Mouse (Mus musculus) ES-E14 (cell line): ENCODE measurements around the gene Hagh. TPM values are rescaled to one million over a fixed set of nuclear protein-coding genes. Genes with fewer than 3 reads are reported as not detected.

Experiments
- DNase-seq: peaks from one replicate; pipeline ENCODE4 v3.0.0-alpha.2; 2013; ENCODE audit warnings: low read depth, low spot score
- H3K27ac ChIP-seq: 2 replicates; pipeline ENCODE4 v1.5.1; 2012; ENCODE audit warnings: low read depth, mild to moderate bottlenecking, low read length, moderate library complexity, mixed read lengths; ENCODE audit not compliant: poor library complexity, insufficient read depth, severe bottlenecking
- H3K36me3 ChIP-seq: 2 replicates; pipeline ENCODE4 v1.6.1; 2012; ENCODE audit warnings: mild to moderate bottlenecking, low read length, moderate library complexity, mixed read lengths; ENCODE audit not compliant: control insufficient read depth, poor library complexity, insufficient read depth, severe bottlenecking
- H3K4me1 ChIP-seq, 2 experiments: fragments of 150-350 bp in 1 of 2; sonication (generic) in 1 of 2; 2 replicates each; pipeline ENCODE4 v1.6.1; 2012; ENCODE audit warnings: low read length in 2 of 2, mild to moderate bottlenecking in 1 of 2, mixed read lengths in 1 of 2; ENCODE audit not compliant: control insufficient read depth in 2 of 2, insufficient read depth in 2 of 2, poor library complexity in 1 of 2
- H3K4me3 ChIP-seq, 2 experiments: fragments of 150-350 bp in 1 of 2; sonication (generic) in 1 of 2; 2 replicates each; pipeline ENCODE4 v1.5.1; 2012; ENCODE audit warnings: low read length in 2 of 2, low read depth in 1 of 2, mild to moderate bottlenecking in 1 of 2, mixed read lengths in 1 of 2; ENCODE audit not compliant: insufficient read depth in 1 of 2, poor library complexity in 1 of 2, severe bottlenecking in 1 of 2
- H3K9ac ChIP-seq: 2 replicates; pipeline ENCODE4 v1.6.1; 2012; ENCODE audit warnings: low read depth, mild to moderate bottlenecking, low read length, mixed read lengths; ENCODE audit not compliant: poor library complexity, insufficient read depth, severe bottlenecking
- H3K9me3 ChIP-seq: fragments of 150-350 bp; sonication (generic); 2 replicates; pipeline ENCODE4 v1.6.1; 2012; ENCODE audit warnings: low read depth, mild to moderate bottlenecking, low read length; ENCODE audit not compliant: control insufficient read depth, insufficient read depth
- CHD2 ChIP-seq: IDR thresholded peaks from 2 replicates; pipeline ENCODE4 v1.6.1; 2014; ENCODE audit warnings: mild to moderate bottlenecking, low read depth, low read length, inconsistent platforms
- HCFC1 ChIP-seq: IDR thresholded peaks from 2 replicates; pipeline ENCODE4 v1.6.1; 2012; ENCODE audit warnings: low read length, inconsistent platforms, borderline replicate concordance; ENCODE audit not compliant: insufficient read depth
- MAFK ChIP-seq: IDR thresholded peaks from 2 replicates; pipeline ENCODE4 v1.6.1; 2014; ENCODE audit warnings: mild to moderate bottlenecking, low read depth, low read length, inconsistent platforms; ENCODE audit not compliant: insufficient read depth
- ZC3H11A ChIP-seq: IDR thresholded peaks from 2 replicates; pipeline ENCODE4 v1.6.1; 2012; ENCODE audit warnings: low read depth, mild to moderate bottlenecking, inconsistent platforms, low read length, borderline replicate concordance
- ZNF384 ChIP-seq: IDR thresholded peaks from 2 replicates; pipeline ENCODE4 v1.6.1; 2012; ENCODE audit warnings: low read depth, low read length, inconsistent platforms
- in situ Hi-C, 2 experiments: fragments of 600-800 bp; cut with MboI; formaldehyde crosslinking; loops; one replicate each; pipeline ENCODE4 v1.15.1; 2025; ENCODE audit warnings: low sequenced_read_pairs in 2 of 2, inconsistent platforms in 1 of 2; ENCODE audit not compliant: unreplicated experiment in 2 of 2
- total RNA-seq: library from RNA; depleted of rRNA; stranded (reverse); fragments of 300-350 nt; gene quantifications from 2 replicates; pipeline ENCODE4 v1.2.3, GENCODE M21; 2012

Hagh gene
- total RNA-seq, 1 experiment: 37.3 TPM

DNA sequence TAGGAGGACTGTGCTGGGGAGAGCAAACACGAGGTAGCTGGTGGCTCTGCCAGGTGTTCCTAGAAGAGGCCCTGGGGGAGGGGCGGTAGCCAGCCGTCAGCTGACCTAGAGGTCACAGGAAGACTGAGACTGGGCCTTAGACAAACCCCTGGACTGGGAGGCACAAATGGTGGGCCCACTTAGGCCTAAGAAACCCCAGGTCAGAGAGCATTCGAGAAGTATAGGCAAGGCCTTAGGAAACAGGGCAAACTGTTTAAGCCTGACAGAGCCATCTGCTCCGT is 38.1 kb downstream of the Hagh start:
- Histone ChIP-seq H3K27ac (no peak overlapping the region; the same call in 1 of the 2 replicates), H3K9me3 (no peaks in the 10 kb centered on the region), H3K36me3 (peaks cover 6% of the 10 kb centered on the region; the same call in 1 of the 2 replicates), H3K4me3 (peak overlapping the region; percentile 16 to 33), H3K9ac (peak overlapping the region; percentile 67), H3K4me1 (peaks cover 5 to 23% of the 10 kb centered on the region in 2 experiments; a peak in 2 of 4 replicates)
- in situ Hi-C loops: no loop called here
- DNase-seq: no peak
- TF ChIP-seq MAFK: no peak
- TF ChIP-seq ZC3H11A: no peak
- TF ChIP-seq HCFC1: no peak
- TF ChIP-seq CHD2: no peak
- no peak for TF ChIP-seq ZNF384

DNA sequence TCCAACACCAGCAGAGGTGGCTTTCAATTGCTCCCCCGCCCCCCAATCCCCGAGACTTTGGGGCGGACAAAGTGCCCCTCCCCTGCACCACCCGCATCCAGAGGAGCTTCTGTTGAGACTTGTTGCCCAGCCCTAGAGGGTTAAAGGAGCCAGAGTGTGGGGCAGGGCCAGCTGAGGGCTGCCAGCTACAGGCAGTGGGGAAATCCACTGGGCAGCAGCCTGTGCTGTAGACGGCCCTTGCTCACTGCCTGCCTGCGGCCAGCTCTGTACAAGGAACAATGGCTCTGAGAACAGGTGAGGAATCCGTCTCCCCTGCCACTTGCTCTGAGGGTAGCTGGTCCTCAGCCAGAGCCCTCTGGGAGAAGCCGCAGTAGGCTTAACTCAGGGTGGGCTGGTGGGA is 38.6 kb downstream of the Hagh start:
- in situ Hi-C loops: no loop called here
- Histone ChIP-seq H3K9ac (peak overlapping the region; percentile 21; the same call in 1 of the 2 replicates), H3K36me3 (peaks cover 9% of the 10 kb centered on the region; the same call in 1 of the 2 replicates), H3K4me1 (peaks cover 3 to 23% of the 10 kb centered on the region in 2 experiments; a peak in 2 of 4 replicates), H3K4me3 (peak overlapping the region; percentile 16 to 26), H3K27ac (no peak overlapping the region), H3K9me3 (no peaks in the 10 kb centered on the region)
- DNase-seq: no peak
- TF ChIP-seq HCFC1 (no peak), ZC3H11A (no peak), MAFK (no peak), CHD2 (no peak), ZNF384 (no peak)

DNA sequence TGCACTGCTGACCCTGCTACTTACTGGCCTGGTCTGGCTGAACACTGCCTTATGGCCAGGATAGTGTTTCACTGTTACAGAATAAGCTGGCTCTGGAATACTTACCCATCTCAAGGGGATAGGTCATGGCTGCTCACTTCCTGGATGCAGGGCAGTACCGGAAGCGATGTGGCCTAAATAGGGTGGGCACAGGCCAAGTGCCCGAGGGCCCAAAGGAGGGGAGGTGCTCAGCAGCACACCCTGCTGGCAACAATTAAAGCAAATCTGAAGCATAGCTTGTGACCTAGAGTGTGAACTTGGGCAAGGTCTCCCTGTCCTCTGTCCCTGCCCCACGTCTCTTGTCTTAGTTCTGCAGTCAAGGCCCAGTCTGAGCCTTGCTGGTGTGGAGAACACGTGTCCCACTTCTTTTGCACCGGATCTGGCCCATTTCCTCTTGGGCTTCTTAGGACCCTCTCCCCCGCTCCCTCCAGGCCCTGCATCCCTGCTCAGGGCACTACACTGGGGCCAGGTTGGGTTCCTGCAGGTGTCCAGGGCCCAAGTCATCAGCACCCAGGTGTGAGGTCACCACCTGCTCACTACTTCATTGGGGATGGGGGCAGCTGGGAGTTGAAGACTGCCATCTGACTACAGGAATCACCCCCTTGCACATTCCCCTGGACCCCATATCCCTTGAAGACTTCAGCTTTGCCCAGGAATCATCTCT is 41.9 kb downstream of the Hagh start:
- in situ Hi-C loops: no loop called here
- Histone ChIP-seq H3K9me3 (no peaks in the 10 kb centered on the region), H3K4me3 (peak overlapping the region in 1 of 2 experiments; percentile 24; a peak in 1 of 4 replicates), H3K4me1 (peaks cover 3 to 24% of the 10 kb centered on the region in 2 experiments; a peak in 2 of 4 replicates), H3K36me3 (peaks cover 16% of the 10 kb centered on the region; the same call in 1 of the 2 replicates), H3K27ac (no peak overlapping the region), H3K9ac (no peak overlapping the region)
- TF ChIP-seq MAFK (no peak), ZC3H11A (0 out of 2 replicates have a peak, but pooled peaks have one; percentile 11), ZNF384 (no peak)
- no peak for DNase-seq

GRCm38 (mm10) chr17:24884391-24884790 is 44.4 kb downstream of the Hagh start:
- Histone ChIP-seq H3K9me3 (no peaks in the 10 kb centered on the region), H3K4me3 (no peak overlapping the region), H3K4me1 (peaks cover 0 to 11% of the 10 kb centered on the region in 2 experiments; a peak in 2 of 4 replicates), H3K27ac (no peak overlapping the region), H3K36me3 (peaks cover 21% of the 10 kb centered on the region), H3K9ac (no peak overlapping the region)
- in situ Hi-C loops: no loop called here
- no peak for DNase-seq
- TF ChIP-seq ZNF384 (no peak), HCFC1 (no peak), ZC3H11A (no peak), MAFK (no peak), CHD2 (no peak)
